Mouse (Mus musculus): Measurements from ENCODE around the gene Ripply2. TPM values are rescaled to one million over a fixed set of nuclear protein-coding genes. Genes with fewer than 3 reads are reported as not detected.

Gene Ripply2
- polyA plus RNA-seq, 1 experiment = not detected

GRCm38 (mm10) chr9:87055547-87056235, 40.4 kb downstream of the Ripply2 start:
- peaks cover 29% of the 10 kb centered on the region for H3K36me3 ChIP-seq (ENCODE audit: control insufficient read depth)
- no peaks in the 10 kb centered on the region for H3K27me3 ChIP-seq (ENCODE audit: control insufficient read depth)
- TF ChIP-seq GATA1 (IDR thresholded peaks at IDR 0.05; ENCODE audit: low read length) = no peak
- no peak for TF ChIP-seq TAL1 (IDR thresholded peaks at IDR 0.05; ENCODE audit: low read length)
- no peak overlapping the region for H3K4me3 ChIP-seq (replicated peaks)
- no peaks in the 10 kb centered on the region for H3K4me1 ChIP-seq (ENCODE audit: control insufficient read depth)
- no peaks in the 10 kb centered on the region for H3K9me3 ChIP-seq (ENCODE audit: control insufficient read depth, low read length)

DNA sequence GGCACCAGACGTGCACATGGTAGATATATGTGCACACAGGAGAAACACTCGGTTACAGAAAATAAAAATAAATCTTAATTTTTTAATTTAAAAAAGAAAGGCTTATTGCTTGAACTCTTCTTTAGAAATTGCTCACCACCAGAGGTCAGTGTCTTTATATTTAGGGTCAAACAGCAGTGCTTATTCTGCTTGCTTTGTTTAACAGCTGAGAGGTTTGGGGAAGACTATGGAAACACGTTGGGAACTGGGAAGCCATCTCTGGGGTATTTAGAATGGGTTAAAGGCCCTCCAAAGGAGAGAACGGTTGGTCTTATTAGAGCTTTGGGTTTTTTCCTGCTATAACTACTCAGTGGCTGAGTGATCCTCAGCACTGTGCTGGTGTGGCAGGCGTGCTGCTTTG, 47.0 kb downstream of the Ripply2 start:
- no peak overlapping the region for H3K4me3 ChIP-seq (replicated peaks)
- no peaks in the 10 kb centered on the region for H3K27me3 ChIP-seq (ENCODE audit: control insufficient read depth)
- no peaks in the 10 kb centered on the region for H3K9me3 ChIP-seq (ENCODE audit: control insufficient read depth, low read length)
- no peaks in the 10 kb centered on the region for H3K4me1 ChIP-seq (ENCODE audit: control insufficient read depth)
- no peak for TF ChIP-seq GATA1 (IDR thresholded peaks at IDR 0.05; ENCODE audit: low read length)
- TF ChIP-seq TAL1 (IDR thresholded peaks at IDR 0.05; ENCODE audit: low read length) = no peak
- peaks cover 27% of the 10 kb centered on the region for H3K36me3 ChIP-seq (ENCODE audit: control insufficient read depth)

- TF ChIP-seq TAL1 (IDR thresholded peaks at IDR 0.05; ENCODE audit: low read length) = no peak
- Histone ChIP-seq H3K9me3 (ENCODE audit: control insufficient read depth, low read length) (no peaks in the 10 kb centered on the region), H3K27me3 (ENCODE audit: control insufficient read depth) (no peaks in the 10 kb centered on the region), H3K4me3 (replicated peaks) (no peak overlapping the region), H3K4me1 (ENCODE audit: control insufficient read depth) (no peaks in the 10 kb centered on the region), H3K36me3 (ENCODE audit: control insufficient read depth) (peaks cover 24% of the 10 kb centered on the region)
These were observed 52.8 kb downstream of the Ripply2 start for GRCm38 (mm10) chr9:87068160-87068559.

Other genes with a start within 250 kb of the Ripply2 start
- 0.01 TPM in 1 of 2 replicates, not detected in the other for gene Snap91, start 134.9 kb upstream of the Ripply2 start, polyA plus RNA-seq (2012)
- 0.46 and 0.74 TPM in 2 replicates for gene Cyb5r4, start 6.5 kb downstream of the Ripply2 start, polyA plus RNA-seq (2012)
- not detected in 2 replicates for gene Mrap2, start 128.8 kb downstream of the Ripply2 start, polyA plus RNA-seq (2012)
- 0.06 and 0.07 TPM in 2 replicates for gene Cep162, start 240.0 kb downstream of the Ripply2 start, polyA plus RNA-seq (2012)